Mouse (Mus musculus): ENCODE measurements around the gene Rxrb. TPM values are rescaled to one million over a fixed set of nuclear protein-coding genes. Genes with fewer than 3 reads are reported as not detected.
A peak's percentile ranks its signal among the peaks of the same experiment; 100 is the strongest.

Gene Rxrb
- total RNA-seq, 2 experiments from 2014 or later: 41.9 to 44.7 TPM

DNA sequence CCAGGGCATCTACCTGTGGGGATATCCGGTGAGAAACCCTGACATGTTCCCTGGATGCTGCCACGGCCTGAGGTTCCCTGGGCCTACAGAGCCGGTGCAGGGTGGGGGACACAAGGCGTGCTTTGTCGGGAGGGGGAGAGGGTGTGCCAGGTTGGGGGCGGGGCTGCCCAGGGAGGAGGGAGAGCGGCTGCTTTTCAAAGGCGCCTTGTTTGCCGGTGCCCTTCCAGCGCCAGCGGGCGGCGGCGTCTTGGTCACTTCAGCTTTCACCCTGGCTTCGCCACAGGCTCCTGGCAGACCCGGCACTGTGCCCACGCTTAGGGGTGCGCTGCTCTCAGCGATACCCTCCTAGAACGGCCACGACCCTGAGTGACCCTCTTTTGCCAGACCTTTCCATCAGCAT, 6.8 kb downstream of the Rxrb start:
- no peak for DNase-seq
- intact Hi-C loops (cut with DNase I): no loop called here

DNA sequence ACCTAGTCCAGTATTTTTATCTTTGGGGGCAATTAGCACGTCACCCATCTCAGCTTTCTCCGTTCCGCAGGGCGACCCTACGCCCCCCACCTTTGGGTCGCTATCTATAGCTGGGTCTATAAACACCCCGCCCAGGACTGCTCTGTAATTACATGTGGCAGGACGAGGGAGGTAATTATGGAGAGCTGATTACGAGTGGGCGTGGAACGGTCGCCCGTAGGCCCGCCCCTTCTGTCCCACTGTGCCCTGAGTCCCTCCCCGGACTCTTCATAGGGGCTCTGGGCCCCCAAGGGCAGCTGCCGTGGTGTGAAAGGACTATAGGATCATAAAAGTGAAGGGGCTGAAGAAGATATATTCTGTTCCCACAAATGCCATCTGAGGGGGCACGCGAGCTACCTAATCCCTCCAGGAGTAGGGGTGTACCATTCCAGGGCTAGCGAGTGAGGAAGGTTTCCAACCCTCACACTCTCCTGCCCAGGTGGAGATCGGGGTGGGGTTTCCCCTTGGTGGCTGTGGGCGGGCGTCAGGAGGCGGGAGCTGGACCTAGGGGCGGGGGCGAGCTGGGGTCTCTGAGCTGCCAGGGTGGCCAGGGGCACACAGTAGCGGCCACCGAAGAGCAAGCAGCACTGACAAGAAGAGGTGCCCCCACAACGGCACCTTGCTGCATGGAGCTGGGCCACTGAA, 7.4 kb downstream of the Rxrb start, which contains the start of gene Col11a2:
Gene Col11a2 (plus strand): TSS at position 560 of the 684 bp plus-strand sequence.
- intact Hi-C loops (cut with DNase I): no loop called here
- no peak for DNase-seq

DNA sequence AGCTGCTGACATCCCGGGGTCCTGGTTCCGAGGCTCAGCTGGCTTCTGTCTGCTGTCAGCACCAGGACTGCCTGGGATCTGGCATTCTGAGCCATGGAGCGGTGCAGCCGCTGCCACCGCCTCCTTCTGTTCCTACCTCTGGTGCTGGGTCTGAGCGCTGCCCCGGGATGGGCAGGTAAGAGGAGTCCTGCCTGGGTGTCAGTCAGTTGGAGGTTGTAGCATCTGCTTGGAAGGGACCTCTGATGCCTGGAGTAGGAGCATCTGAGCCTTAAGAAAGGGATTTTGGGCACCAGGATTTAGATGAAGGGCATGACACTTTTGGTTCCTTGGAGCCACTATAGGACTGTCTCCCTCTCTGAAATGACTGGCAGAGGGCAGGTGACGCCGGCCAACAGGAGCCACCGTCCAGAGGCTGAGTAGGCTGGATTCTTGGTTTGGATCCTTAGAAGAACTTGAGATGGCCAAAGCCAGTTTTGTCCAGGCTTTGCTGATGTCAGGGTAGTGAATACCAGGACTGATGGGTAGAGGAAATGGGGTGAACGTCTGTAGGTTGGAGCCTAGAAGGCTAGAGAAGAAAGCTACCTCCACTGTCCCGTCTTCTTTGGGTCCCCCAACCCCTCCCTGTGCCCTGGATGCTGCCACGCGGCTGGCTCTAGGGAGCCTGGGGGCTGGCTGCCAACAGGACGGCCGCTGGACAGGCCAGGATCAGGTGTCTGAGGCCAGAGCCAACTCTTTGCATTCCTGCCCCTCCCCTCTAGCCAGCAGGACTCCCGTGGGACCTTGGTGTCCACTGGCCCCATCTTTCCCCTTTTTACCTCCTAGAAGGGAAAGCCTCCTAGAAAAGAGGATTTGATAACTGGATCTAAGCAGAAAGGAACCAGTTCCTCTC, 8.2 kb downstream of the Rxrb start:
- DNase-seq: peak; percentile 68 to 74
- intact Hi-C loops (cut with DNase I): no loop called here

DNA sequence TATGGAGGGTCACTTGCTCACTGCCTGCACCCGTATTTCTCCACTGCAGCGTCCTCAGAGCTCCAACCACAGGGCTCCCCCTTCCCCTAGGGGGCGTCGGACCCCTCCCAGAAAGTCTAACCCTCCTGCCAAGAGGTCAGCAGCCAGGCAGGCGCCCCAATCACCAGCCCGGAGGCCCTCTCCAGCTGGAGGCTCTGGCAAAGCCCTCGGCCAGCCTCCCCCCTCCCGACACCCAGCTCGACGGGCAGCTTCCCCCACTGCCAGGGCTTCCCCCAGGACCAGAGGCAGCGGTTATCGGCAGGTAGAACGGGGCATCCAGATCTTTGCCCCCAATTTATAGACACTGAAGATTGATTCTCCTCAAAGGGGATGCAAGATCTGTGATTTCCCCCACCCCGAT, 14.3 kb downstream of the Rxrb start:
- DNase-seq: no peak
- intact Hi-C loops (cut with DNase I): no loop called here

DNA sequence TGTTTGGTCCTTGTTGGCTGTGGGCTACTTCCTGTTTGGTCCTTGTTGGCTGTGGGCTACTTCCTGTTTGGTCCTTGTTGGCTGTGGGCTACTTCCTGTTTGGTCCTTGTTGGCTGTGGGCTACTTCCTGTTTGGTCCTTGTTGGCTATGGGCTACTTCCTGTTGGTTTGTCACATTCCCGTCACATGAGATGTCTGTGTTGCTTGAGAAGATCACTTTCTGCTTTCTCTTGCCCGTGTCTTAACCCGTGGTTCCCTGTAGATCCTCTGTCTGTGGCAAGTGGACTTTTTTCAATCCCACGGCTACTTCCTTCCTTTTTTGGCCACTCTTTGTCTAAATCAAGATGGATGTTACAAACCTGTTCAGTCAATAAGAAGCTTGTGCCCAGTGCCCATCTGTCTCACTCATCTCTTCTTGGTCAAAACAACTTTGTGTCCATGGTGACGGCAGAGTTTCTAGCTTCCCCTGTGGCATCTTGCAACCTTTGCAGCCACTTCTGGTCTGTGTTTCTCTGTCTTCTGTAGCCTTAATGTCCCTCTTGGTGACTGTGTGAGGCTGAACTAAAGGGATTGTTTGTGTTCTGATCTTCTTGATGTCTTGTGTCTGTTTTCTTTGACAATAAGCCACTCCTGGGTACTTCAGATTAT, 15.9 kb downstream of the Rxrb start:
- intact Hi-C loops (cut with DNase I): no loop called here
- no peak for DNase-seq

DNA sequence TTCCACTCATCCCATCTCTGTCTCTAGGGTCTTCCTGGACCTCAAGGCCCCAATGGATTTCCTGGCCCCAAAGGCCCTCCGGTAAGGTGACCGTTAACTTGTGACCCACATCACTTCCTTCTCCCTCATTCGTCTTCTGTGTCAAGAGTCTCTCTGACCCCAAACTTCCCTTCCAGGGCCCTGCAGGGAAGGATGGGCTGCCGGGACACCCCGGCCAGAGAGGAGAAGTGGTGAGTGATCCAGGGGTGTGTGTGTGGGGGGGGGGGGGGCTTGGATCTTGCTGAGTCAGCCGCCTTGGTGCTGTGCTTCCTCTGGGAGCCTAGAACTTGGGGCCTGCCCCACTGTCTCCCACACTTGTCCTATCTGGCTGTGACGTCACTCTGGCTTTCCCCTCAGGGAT, 25.6 kb downstream of the Rxrb start:
- intact Hi-C loops (cut with DNase I): no loop called here
- no peak for DNase-seq

DNA sequence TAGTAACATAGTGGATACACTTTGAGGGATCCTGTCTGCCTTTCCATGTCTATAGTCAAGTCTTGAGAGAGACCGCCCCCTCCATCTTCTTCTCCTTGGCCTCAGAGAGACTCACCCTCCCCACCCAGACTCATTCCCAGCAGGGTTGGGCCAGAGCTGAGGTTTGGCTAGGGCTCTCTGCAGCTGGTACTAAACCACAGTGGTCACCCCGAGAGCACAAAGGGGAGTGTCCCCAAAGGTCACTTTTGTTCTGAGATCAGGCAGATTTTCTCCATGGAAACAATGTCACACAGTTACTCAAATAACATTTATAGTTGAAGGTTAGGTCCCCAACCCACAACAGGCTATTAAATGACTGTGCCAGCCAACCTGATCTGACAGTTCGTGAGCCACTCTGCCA, 37.3 kb downstream of the Rxrb start:
- no peak for DNase-seq
- intact Hi-C loops (cut with DNase I): no loop called here

DNA sequence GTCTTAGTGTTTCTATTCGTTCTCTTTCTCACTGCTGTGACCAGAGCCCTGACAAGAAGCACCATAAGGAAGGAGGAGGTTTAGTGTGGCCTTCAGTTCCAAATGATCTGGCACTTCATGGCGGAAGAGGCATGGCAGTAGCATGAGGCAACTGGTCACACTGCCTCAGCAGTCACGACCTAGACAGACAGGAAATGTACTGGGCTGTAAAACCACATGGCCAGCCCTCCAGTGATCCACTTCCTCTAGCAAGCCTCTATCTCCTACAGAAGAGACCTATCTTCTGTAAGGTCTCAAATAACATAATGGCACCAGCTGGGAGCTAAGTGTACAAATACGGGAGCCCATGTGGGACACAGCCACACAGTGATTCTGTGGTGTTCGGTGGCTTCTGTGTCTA, 40.5 kb downstream of the Rxrb start:
- DNase-seq: no peak
- intact Hi-C loops (cut with DNase I): no loop called here

DNA sequence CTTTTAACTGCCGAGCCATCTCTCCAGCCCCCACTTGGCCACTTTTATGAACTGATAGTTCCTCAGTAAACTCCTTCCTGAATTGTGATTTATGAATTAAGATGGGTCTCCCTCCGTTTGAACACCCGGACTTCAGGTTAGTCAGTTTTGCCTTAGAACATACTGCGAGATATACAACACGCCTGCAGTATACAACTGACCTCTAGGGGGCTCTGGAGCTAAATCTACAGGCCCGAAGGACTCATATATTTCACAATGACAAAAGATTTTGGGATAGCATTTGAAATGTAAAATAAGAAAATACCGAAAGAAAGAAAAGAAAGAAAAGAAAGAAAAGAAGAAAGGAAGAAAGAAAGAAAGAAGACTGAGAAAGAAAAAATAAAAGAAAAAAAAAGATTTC, 43.7 kb downstream of the Rxrb start:
- DNase-seq: peak; percentile 71 to 82
- intact Hi-C loops (cut with DNase I): no loop called here

DNA sequence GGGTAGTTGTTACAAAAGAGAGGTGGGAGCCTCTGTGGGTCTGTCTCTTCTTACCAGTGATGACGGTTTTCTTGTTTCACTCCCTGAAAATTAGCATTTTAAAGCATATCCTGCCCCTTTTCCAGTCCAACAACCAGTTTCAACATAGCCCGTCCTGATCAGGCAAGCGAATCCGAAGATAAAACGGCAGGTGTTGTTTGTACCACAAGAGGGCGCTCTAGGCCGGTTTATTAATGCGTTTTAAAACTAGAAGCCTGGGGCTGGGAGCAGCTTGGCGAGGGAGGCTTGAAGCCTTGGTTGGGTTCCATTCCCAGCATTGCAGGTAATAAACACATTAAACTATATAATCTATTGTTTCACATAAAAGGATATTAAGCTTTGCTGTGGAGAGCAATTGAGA, 45.9 kb downstream of the Rxrb start:
- peak; percentile 65 to 82 for DNase-seq
- intact Hi-C loops (cut with DNase I): loop anchor here (1.0 kb wide), 1 partner anchor 92 kb away; no protein-coding TSS in a partner anchor

DNA sequence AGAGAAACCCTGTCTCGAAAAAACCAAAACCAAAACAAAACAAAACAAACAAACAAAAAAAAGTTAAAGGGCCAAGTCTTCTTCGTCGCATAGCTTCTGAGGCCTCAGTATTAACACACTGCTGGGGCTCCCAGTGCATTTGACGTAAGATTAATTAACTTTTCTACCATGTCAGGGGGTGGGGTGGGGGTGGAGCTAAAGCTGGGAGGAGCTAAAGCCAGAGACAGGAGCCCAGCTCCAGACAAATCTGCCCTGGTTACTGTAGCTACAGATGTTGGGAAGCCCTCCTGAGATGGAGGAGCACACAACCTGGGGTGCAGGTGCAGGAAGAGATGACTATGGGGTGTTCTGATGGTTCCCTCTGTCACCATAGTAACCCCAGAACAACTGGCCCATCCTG, 46.5 kb downstream of the Rxrb start:
- no peak for DNase-seq
- intact Hi-C loops (cut with DNase I): no loop called here

DNA sequence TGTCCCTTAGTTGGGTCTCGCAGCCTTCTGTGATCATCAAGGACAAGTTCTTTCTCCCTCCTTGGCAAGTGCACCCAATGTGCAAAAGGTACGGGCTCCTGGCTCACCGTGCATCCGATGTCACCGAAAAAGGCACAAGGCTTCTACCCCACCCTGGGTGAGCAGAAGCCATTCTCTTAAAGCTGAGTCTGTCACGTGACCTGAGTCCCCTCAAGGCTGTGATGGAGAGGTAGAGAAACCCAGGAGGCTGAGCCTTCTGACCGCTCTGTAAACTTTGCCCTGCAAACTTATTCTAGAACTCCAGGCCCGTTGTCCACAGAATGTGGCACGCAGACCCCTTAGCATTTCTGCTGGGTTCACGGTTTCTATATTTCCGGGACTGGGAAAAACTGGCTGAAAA, 47.4 kb downstream of the Rxrb start:
- DNase-seq: no peak
- intact Hi-C loops (cut with DNase I): no loop called here

DNA sequence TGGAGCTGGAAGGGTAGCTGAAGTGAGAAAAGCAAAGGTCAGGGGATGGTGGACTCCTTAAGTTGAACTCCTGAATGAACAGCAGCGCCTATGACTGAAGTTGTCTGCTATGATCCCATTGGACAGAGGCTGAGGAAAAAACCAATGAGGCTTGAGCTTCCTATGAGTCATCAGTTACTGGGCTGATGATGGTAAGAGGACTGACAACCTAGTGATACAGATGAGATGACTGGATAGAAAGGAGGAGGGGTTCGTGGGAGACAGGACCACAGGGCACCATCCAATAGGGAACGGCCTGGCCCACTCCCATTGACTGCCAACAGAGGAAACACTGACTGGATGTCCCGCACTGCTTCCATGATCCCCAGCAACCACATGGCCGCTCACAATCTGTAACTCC, 48.0 kb downstream of the Rxrb start:
- intact Hi-C loops (cut with DNase I): no loop called here
- peak in 1 of 2 experiments; percentile 39 for DNase-seq

DNA sequence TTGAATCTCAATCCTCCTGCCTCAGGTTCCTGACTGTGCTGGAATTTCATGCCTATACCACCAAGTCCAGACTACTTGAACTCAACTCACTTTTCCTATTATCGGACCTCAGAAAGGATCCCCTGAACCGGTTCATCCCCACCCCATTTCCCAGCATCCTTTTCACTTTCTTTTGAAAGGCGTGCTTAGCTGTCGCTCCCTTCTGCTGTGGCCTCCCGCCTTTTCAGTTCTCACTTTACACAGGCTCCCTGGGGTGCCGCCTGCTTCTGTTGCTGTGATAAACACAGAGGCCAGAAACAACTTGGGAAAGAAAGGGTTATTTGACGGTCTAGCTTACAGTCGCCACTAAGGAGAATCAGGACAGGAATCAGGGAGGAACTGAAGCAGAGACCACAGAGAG, 51.5 kb downstream of the Rxrb start:
- intact Hi-C loops (cut with DNase I): no loop called here

DNA sequence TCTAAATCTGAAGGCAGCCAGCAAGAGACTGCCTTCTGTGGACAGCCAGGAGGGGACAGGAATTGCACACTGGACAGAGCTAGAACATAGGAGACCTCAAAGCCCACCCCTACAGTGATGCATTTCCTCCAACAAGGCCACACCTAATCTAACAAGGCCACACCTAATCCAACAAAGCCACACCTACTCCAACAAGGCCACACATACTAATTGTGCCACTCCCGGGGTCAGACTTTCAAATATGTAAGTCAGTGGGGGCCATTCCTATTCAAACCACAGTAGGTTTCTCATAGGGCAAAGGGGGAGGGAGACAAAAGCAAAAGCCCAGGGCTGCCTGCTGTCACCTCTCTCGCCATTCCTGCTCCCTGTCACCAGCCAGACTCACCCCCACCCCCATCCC, 55.8 kb downstream of the Rxrb start:
- DNase-seq: no peak
- intact Hi-C loops (cut with DNase I): no loop called here

More for the DNA sequence above, 51.5 kb downstream of the Rxrb start:
- DNase-seq: no peak

Small RNAs within 50 kb of the gene (microRNA-seq; reads per million reads assigned to microRNA genes)
- 0 reads per million in 2 experiments for gene Mir219a-1
- gene Mir219c: 0 reads per million in 2 experiments

Other genes starting within 250 kb of the Rxrb start
- gene Angptl4, start 250.0 kb upstream of the Rxrb start, total RNA-seq (2021): 10 to 100 TPM; 20.5 to 31.6 TPM
- gene Kank3, start 221.3 kb upstream of the Rxrb start, total RNA-seq (2021): 100 to 1,000 TPM in 1 of 2 experiments, 10 to 100 TPM in 1; 96.9 to 104 TPM
- gene Rps28, start 207.2 kb upstream of the Rxrb start, total RNA-seq (2021): 100 to 1,000 TPM; 736 to 815 TPM
- gene Ndufa7, start 207.2 kb upstream of the Rxrb start, total RNA-seq (2021): 100 to 1,000 TPM; 544 to 555 TPM
- 10 to 100 TPM; 25.0 to 26.6 TPM for gene Cd320, start 188.7 kb upstream of the Rxrb start, total RNA-seq (2021)
- not detected for gene Gm7029, start 158.0 kb upstream of the Rxrb start, total RNA-seq (2021)
- 1 to 10 TPM; 4.1 to 5.8 TPM for gene Kifc1, start 141.2 kb upstream of the Rxrb start, total RNA-seq (2021)
- gene Platr17, start 126.7 kb upstream of the Rxrb start, total RNA-seq (2021): not detected
- gene Daxx, start 122.4 kb upstream of the Rxrb start, total RNA-seq (2021): 10 to 100 TPM; 11.3 to 13.7 TPM
- gene Tapbp, start 115.9 kb upstream of the Rxrb start, total RNA-seq (2021): 100 to 1,000 TPM in 1 of 2 experiments, 10 to 100 TPM in 1; 92.8 to 100 TPM
- 10 to 100 TPM; 16.8 to 20.3 TPM for gene Zbtb22, start 115.9 kb upstream of the Rxrb start, total RNA-seq (2021)
- gene Rgl2, start 102.3 kb upstream of the Rxrb start, total RNA-seq (2021): 10 to 100 TPM; 54.7 to 58.6 TPM
- 10 to 100 TPM; 62.7 to 73.7 TPM for gene Pfdn6, start 91.5 kb upstream of the Rxrb start, total RNA-seq (2021)
- gene Wdr46, start 91.2 kb upstream of the Rxrb start, total RNA-seq (2021): 10 to 100 TPM; 10.4 to 11.5 TPM
- gene B3galt4, start 80.3 kb upstream of the Rxrb start, total RNA-seq (2021): 1 to 10 TPM; 2.2 to 2.9 TPM
- 10 to 100 TPM; 35.0 to 37.8 TPM for gene Vps52, start 76.0 kb upstream of the Rxrb start, total RNA-seq (2021)
- 100 to 1,000 TPM; 417 to 479 TPM for gene Rps18, start 75.8 kb upstream of the Rxrb start, total RNA-seq (2021)
- 10 to 100 TPM; 56.5 to 61.2 TPM for gene H2-K1, start 31.5 kb upstream of the Rxrb start, total RNA-seq (2021)
- gene Ring1, start 7.1 kb upstream of the Rxrb start, total RNA-seq (2021): 10 to 100 TPM; 12.2 to 14.6 TPM
- 10 to 100 TPM; 80.6 to 88.2 TPM for gene H2-Ke6, start 3.8 kb upstream of the Rxrb start, total RNA-seq (2021)
- 10 to 100 TPM; 63.2 to 63.3 TPM for gene Slc39a7, start 130 bp upstream of the Rxrb start, total RNA-seq (2021)
- 1 to 10 TPM; 1.5 to 2.7 TPM for gene Col11a2, start 7.6 kb downstream of the Rxrb start, total RNA-seq (2021)
- gene H2-Oa, start 60.5 kb downstream of the Rxrb start, total RNA-seq (2021): under 1 TPM; 0.33 to 0.54 TPM
- gene H2-DMa, start 87.7 kb downstream of the Rxrb start, total RNA-seq (2021): 1 to 10 TPM; 3.5 to 4.0 TPM
- 10 to 100 TPM; 93.2 to 99.4 TPM for gene Brd2, start 90.8 kb downstream of the Rxrb start, total RNA-seq (2021)
- 1 to 10 TPM in 1 of 2 experiments, under 1 TPM in 1; 0.96 to 1.6 TPM for gene H2-DMb2, start 111.5 kb downstream of the Rxrb start, total RNA-seq (2021)
- 1 to 10 TPM; 1.4 to 1.8 TPM for gene H2-DMb1, start 121.3 kb downstream of the Rxrb start, total RNA-seq (2021)
- 1 to 10 TPM; 5.4 to 5.5 TPM for gene Tap1, start 155.7 kb downstream of the Rxrb start, total RNA-seq (2021)
- 1 to 10 TPM; 6.5 to 7.2 TPM for gene Psmb9, start 156.0 kb downstream of the Rxrb start, total RNA-seq (2021)
- gene Psmb8, start 165.9 kb downstream of the Rxrb start, total RNA-seq (2021): 10 to 100 TPM in 1 of 2 experiments, 1 to 10 TPM in 1; 8.9 to 13.0 TPM
- 10 to 100 TPM; 18.9 to 20.7 TPM for gene Tap2, start 171.7 kb downstream of the Rxrb start, total RNA-seq (2021)
- gene H2-Ob, start 207.1 kb downstream of the Rxrb start, total RNA-seq (2021): under 1 TPM; 0.88 TPM
- gene H2-Ab1, start 225.9 kb downstream of the Rxrb start, total RNA-seq (2021): 10 to 100 TPM in 1 of 2 experiments, 1 to 10 TPM in 1; 6.6 to 12.7 TPM